Mouse (Mus musculus) layer of hippocampus, postnatal 14 days (tissue): Measurements from ENCODE around the gene Ndufa7. TPM values are rescaled to one million over a fixed set of nuclear protein-coding genes. Genes with fewer than 3 reads are reported as not detected.
"Not testable (repeated sequence)": the region's sequence is repeated elsewhere in the genome, so short reads cannot be mapped to it uniquely, and the experiment has no call there.

Experiments
- DNase-seq, 2 experiments: peaks; one replicate each; pipeline ENCODE4 v3.0.0; 2021 to 2022; ENCODE audit warnings: low spot score in 2 of 2, mixed read lengths in 1 of 2
- total RNA-seq, 2 experiments: library from RNA; stranded (reverse); gene quantifications; 2 replicates each; pipeline ENCODE4 v1.2.3; 2021

Ndufa7 gene
- total RNA-seq, 2 experiments from 2014 or later, result 209 to 232 TPM

GRCm38 (mm10) chr17:33810334-33811141, 13.8 kb upstream of the Ndufa7 start, which contains the start of gene Kank3:
Gene Kank3, plus strand, starts transcription at chr17:33810519.
- peak; percentile 95 to 96 for DNase-seq

DNA sequence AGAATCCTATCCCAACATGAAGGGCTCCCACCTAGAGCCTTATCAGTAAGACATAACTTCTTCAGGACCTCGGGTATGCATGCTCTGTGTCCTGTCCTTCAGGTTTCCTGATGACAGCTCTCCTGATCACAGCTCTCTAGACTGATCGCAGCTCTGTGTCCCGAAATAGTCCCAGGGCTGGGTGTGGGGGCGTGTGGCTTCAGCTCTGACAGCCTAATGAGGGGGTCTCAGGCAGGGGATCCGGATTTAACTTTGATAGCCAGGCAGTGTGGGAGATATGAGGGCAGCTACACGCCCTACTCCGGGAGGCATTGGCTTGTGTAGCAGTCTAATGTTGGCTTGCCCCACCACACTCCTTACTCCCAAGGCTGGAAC, 13.2 kb upstream of the Ndufa7 start:
- no peak for DNase-seq

- DNase-seq, result no peak
Observed at GRCm38 (mm10) chr17:33812475-33812874, 11.9 kb upstream of the Ndufa7 start.

DNA sequence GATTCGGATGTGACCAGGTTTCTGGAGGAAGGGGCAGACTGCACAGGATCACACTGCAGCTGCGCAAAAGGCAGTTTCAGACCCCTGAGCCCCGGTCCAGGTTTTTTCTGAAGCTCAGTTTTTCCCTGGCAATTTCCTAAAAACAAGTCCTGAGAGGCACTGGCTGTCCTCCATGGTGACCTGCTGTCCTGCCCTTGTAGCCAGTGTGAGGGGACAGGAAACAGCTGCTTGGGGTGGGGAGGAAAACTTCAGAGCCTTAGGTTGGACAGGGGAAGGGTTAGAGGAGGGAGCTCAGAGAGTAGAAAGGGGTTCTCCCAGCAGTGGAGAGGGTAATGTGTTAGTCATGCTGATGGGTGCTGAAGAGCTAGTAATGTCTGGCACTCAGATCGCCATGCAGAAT, 11.4 kb upstream of the Ndufa7 start:
- DNase-seq, result no peak

DNA sequence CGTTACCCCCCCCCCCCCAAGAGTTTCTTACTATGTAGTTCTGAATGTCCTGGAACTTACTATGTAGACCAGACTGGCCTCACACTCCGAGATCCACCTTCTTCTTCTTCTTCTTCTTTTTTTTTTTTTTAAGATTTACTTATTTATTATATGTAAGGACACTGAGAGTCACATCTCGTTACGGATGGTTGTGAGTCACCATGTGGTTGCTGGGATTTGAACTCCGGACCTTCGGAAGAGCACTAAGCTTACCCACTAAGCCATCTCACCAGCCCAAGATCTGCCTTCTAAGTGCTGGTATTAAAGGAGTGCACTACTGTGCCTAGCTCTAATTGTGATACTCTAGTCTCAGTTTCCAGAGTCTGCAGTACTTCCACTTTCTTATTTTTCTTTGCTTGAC, 9.0 kb upstream of the Ndufa7 start:
- DNase-seq, result no peak

GRCm38 (mm10) chr17:33816612-33817011, 7.8 kb upstream of the Ndufa7 start:
- peak in 1 of 2 experiments; percentile 55 for DNase-seq

GRCm38 (mm10) chr17:33817184-33817968, 7.0 kb upstream of the Ndufa7 start:
- peak; percentile 83 to 93 for DNase-seq

DNA sequence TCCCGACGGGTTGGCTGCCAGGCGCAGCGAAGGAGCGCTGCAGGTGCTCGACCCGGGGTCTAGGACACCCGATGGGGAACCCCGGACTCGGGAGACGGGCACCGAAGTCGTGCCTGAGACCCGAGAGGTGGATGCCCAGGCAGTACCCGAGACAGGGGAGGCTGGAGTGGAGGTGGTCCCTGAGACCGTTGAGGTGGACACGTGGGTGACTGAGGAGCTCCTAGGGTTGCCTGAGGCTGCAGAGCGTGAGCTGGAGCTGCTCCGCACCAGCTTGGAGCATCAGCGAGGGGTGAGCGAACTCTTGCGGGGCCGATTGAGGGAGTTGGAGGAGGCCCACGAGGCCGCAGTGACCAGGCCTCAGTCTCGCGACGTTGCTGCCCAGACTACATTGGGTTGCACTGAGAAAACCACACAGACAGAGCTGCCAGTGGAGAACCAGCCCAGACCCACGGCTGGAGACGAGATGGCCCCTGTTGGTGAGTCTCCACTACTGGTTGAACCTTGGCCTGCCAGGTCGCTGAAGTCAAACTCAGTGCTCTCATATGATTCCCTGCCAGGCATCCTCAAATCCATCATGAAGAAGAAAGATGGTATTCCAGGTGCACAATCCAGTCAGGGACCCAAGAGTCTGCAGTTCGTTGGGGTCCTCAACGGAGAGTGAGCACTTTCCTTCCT, 6.3 kb upstream of the Ndufa7 start:
- peak in 1 of 2 experiments; percentile 32 for DNase-seq

GRCm38 (mm10) chr17:33822436-33822959, 1.9 kb upstream of the Ndufa7 start:
- DNase-seq, result no peak

DNA sequence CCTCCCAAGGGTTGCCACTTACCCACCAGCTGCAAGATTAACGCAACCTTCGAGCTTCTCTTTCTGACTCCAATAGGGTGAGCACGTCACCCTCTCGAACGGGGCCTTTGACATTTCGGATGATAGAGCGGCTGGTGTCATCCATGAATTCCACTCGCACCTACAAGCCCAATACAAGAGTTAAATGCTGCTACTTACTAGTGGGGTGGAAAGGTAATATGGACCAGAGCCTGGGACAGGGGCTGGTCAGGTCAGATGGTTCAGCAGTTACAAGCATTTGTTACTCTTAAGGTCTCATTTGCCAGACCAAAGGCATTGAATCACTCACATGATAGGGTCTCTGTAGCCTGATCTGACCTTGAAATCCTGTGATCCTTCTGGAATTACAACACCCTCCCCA, 1.2 kb upstream of the Ndufa7 start:
- not testable (repeated sequence) for DNase-seq

- not testable (repeated sequence) for DNase-seq
Observed at GRCm38 (mm10) chr17:33824997-33825330, 592 bp downstream of the Ndufa7 start.

DNA sequence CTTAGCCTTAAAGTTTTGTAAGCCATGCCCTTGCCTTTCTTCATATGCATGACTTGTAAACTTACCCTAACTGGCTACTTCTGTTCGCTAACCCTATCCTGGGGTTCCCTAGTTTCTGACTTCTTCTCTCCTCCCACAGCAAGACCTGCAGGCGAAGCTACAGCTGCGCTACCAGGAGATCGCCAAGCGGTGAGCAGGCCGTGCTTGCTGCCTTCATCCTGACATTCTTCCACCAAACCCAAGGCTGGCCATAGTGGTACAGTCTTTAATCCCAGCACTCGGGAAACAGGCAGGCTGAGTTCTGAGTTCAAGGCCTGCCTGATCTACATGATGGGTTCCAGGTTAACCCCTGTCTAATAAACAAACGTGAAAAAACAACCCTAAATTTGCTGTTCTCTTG, 1.1 kb downstream of the Ndufa7 start:
- DNase-seq, result no peak

DNA sequence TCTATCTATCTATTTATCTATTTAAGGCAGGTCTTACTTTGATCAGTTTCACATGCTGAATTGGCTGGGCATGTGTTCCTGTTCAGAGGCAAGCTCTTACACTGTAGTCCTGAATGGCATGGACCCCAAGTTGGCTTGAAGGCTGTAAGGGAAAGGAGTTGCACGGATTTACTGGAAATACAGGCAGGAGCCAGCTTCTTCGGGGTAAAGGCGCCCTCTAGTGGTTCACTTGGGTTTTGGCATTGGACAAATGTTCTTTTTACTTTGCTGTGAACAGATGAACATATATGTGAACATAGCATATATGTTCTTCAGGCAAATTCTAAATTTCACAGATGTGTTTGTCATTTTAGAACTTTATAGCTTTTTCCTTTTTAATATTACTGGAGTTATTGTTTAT, 2.5 kb downstream of the Ndufa7 start:
- DNase-seq, result peak; percentile 59 to 84

GRCm38 (mm10) chr17:33828892-33829291, 4.5 kb downstream of the Ndufa7 start:
- no peak for DNase-seq

DNA sequence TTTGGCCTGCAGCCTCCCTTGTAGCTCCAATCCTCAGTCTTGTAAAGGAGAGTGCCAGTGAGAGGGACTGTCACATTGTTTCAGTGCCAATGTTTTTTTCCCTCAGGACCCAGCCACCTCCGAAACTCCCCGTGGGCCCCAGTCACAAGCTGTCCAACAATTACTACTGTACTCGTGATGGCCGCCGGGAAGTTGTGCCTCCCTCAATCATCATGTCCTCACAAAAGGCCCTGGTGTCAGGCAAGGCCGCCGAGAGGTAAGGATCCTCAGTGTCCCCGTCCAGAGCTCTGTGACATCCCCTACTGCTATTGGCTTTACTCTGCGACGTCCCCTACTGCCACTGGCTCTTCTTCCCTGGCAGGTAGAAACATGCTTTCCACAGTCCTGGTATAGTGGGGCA, 5.2 kb downstream of the Ndufa7 start:
- no peak for DNase-seq

GRCm38 (mm10) chr17:33842966-33843795, 18.8 kb downstream of the Ndufa7 start, which contains the start of gene Cd320:
Gene Cd320, plus strand, starts transcription at chr17:33843091.
- peak; percentile 94 to 96 for DNase-seq

- DNase-seq, result no peak
Observed at GRCm38 (mm10) chr17:33844196-33844595, 19.8 kb downstream of the Ndufa7 start.

- no peak for DNase-seq
Observed at GRCm38 (mm10) chr17:33848139-33848538, 23.8 kb downstream of the Ndufa7 start.

DNA sequence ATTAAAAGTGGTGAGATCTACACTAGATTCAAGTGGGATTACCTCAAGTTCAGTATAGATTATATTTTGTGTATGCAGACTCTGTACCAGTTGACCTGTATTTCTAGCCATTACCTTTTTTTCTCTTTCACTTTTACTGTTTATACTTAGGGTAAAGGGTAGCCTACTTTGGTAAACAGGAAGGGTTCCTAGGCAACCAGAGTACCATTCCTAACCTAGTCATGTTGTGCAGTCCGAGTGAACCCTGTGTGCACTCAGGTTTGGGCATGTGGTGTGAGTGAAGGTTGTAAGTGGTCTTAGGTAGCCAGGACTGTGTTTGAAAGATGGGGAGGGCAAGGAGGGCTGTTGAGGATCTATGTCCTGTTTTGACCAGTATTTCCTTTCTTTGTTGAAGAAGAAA, 27.0 kb downstream of the Ndufa7 start:
- no peak for DNase-seq

- DNase-seq, result no peak
Observed at GRCm38 (mm10) chr17:33857816-33858215, 33.4 kb downstream of the Ndufa7 start.
